Mouse (Mus musculus) ES-Bruce4 (cell line): ENCODE data around the gene Banp.

Experiments used
- CTCF ChIP-seq: IDR thresholded peaks from one replicate; pipeline ENCODE4 v1.8.1; 2011; ENCODE audit warnings: low read depth, low read length
- EP300 ChIP-seq: IDR thresholded peaks from 2 replicates; pipeline ENCODE4 v1.6.1; 2011; ENCODE audit warnings: low read depth, low read length; ENCODE audit not compliant: insufficient read depth
- POLR2A ChIP-seq: IDR thresholded peaks from one replicate; pipeline ENCODE4 v1.8.1; 2011; ENCODE audit warnings: low read length; ENCODE audit not compliant: insufficient read depth

- TF ChIP-seq POLR2A, result no peak
- no peak for TF ChIP-seq CTCF
- TF ChIP-seq EP300, result no peak
Measured at GRCm38 (mm10) chr8:121947047-121947752, 2.4 kb upstream of the Banp start.
